ENCODE assay signal across 7 mouse cellular contexts in the genomic region with DNA sequence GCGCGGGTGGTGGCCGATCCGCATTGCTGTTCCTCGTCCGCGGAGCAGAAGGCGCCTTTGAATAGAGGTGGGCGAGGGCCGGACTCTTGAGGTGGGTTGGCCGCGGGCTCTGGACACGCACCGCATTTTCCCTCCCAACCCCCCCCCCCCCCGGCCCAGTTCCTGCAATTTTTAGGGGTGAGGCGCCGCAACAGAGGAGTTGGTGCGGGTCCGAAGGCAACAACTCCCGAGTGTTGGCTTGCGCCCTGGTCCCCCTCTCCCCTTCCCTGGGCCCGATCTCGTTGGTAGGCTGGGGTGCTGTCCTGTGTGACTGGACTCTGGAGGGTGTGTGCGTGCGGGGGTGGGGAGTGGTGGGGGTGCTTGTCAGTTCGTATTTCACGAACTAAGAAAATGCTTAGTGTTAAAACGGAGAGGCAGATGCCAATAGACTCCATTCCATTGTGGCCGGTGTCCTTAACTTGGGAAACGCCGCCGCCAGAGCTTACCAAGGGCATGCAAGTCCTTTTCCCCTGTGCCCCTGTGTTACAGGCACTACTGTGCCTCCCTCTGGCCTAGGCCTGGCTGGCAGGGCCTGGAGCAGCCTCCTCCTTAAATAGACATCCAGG. TPM values are rescaled to one million over a fixed set of nuclear protein-coding genes. Genes with fewer than 3 reads are reported as not detected.
DNase-seq lines count a peak whose midpoint lies in the region; ATAC-seq and TF ChIP-seq lines count a peak whose summit lies in the region.

No protein-coding gene starts in this region.

- H3K27me3 ChIP-seq in forebrain, embryonic 13.5 days: no peaks in the 10 kb centered on the region
- H3K27me3 ChIP-seq in small intestine, adult 2 months (ENCODE audit: control insufficient read depth, insufficient read depth, low read length): no peaks in the 10 kb centered on the region

- TF ChIP-seq CTCF in small intestine, adult 2 months (IDR thresholded peaks at IDR 0.05; ENCODE audit: extremely low read depth, insufficient read length, insufficient replicate concordance, low read depth, low read length): no peak

- TF ChIP-seq POLR2A in small intestine, adult 2 months (IDR thresholded peaks at IDR 0.05; ENCODE audit: low read depth, low read length): 0 out of 2 replicates have a peak, but pooled peaks have one; percentile 29

- intact Hi-C loops in heart, postnatal 25 days (cut with DNase I): loop anchor here (5.0 kb wide), 3 partner anchors 49 to 129 kb away; a partner anchor contains a TSS

- H3K4me3 ChIP-seq in forebrain, embryonic 13.5 days: peak overlapping the region; percentile 97
- H3K4me3 ChIP-seq in small intestine, adult 2 months (ENCODE audit: low read depth, low read length): peak overlapping the region; percentile 96

- ATAC-seq in forebrain, embryonic 13.5 days: peak; percentile 46; the same call in 1 of the 2 replicates
- peak; percentile 26 for ATAC-seq in megakaryocyte progenitor cell, adult 5-6 weeks (replicated peaks; ENCODE audit: poor library complexity)

- H3K4me2 ChIP-seq in forebrain, embryonic 13.5 days: peak overlapping the region; percentile 90

- under 1% methylated on average over 31 of the region's 32 CpGs for WGBS in forebrain, embryonic 13.5 days
- WGBS in small intestine, adult 2 months: 4% methylated on average over 32 of the region's 32 CpGs

- H3K36me3 ChIP-seq in forebrain, embryonic 13.5 days (ENCODE audit: poor library complexity, severe bottlenecking): 0 out of 2 replicates have a peak, but pooled peaks cover 7% of the 10 kb centered on the region
- no peaks in the 10 kb centered on the region for H3K36me3 ChIP-seq in small intestine, adult 2 months (ENCODE audit: control insufficient read depth, insufficient read depth, low read length)

- peaks cover 33% of the 10 kb centered on the region for H3K4me1 ChIP-seq in forebrain, embryonic 13.5 days
- peaks cover 6% of the 10 kb centered on the region; the same call in 1 of the 2 replicates for H3K4me1 ChIP-seq in small intestine, adult 2 months (ENCODE audit: control insufficient read depth, insufficient read depth, insufficient read length, low read length)

- H3K9me3 ChIP-seq in forebrain, embryonic 13.5 days (replicated peaks): no peaks in the 10 kb centered on the region

- peak overlapping the region; percentile 97 for H3K27ac ChIP-seq in forebrain, embryonic 13.5 days
- peak overlapping the region; percentile 64 for H3K27ac ChIP-seq in small intestine, adult 2 months (ENCODE audit: insufficient read depth, low read depth, low read length)

- peak overlapping the region; percentile 98 for H3K9ac ChIP-seq in forebrain, embryonic 13.5 days

- peak; percentile 79 for DNase-seq in MN1 (ENCODE audit: low spot score)
- DNase-seq in brain, adult 2 months (ENCODE audit: low read depth, low spot score): peak; percentile 71
- DNase-seq in heart, postnatal 25 days (ENCODE audit: low spot score): peak; percentile 17
- peak; percentile 20 to 34 for DNase-seq in layer of hippocampus, postnatal 36 days

RNA-seq across cellular contexts. Expression of a gene that starts 1.9 kb away (rescaled TPM):
- polyA plus RNA-seq in forebrain, embryonic 13.5 days (2015; fragmentation: Nextera tagmentation; extraction: Ambion mirVana): 57.2 and 60.8 TPM in 2 replicates
- total RNA-seq in heart, postnatal 25 days (2021): 100 to 1,000 TPM; 148 to 159 TPM
- 100 to 1,000 TPM; 184 to 240 TPM for total RNA-seq in layer of hippocampus, postnatal 36 days (2021)
- 67.4 and 85.0 TPM in 2 replicates for total RNA-seq in megakaryocyte progenitor cell, adult 5-6 weeks (2015)
- total RNA-seq in megakaryocyte progenitor cell, adult 5-6 weeks (2017): 30.1 and 49.8 TPM in 2 replicates
- 68.5 and 108 TPM in 2 replicates for polyA plus RNA-seq in small intestine, adult 2 months (2012; rRNA removed)

RNA-seq across cellular contexts. Expression of a gene that starts 52.7 kb away (rescaled TPM):
- polyA plus RNA-seq in forebrain, embryonic 13.5 days (2015; fragmentation: Nextera tagmentation; extraction: Ambion mirVana): 40.9 and 42.7 TPM in 2 replicates
- 10 to 100 TPM; 26.7 to 27.0 TPM for total RNA-seq in heart, postnatal 25 days (2021)
- total RNA-seq in layer of hippocampus, postnatal 36 days (2021): 10 to 100 TPM; 63.6 to 65.5 TPM
- total RNA-seq in megakaryocyte progenitor cell, adult 5-6 weeks (2015): 18.2 and 26.3 TPM in 2 replicates
- 42.6 and 51.3 TPM in 2 replicates for total RNA-seq in megakaryocyte progenitor cell, adult 5-6 weeks (2017)
- polyA plus RNA-seq in small intestine, adult 2 months (2012; rRNA removed): 8.4 and 17.4 TPM in 2 replicates

RNA-seq across cellular contexts. Expression of a gene that starts 52.7 kb away (rescaled TPM):
- polyA plus RNA-seq in forebrain, embryonic 13.5 days (2015; fragmentation: Nextera tagmentation; extraction: Ambion mirVana): 0.87 and 1.8 TPM in 2 replicates
- total RNA-seq in heart, postnatal 25 days (2021): 10 to 100 TPM; 18.6 to 21.7 TPM
- 1 to 10 TPM; 3.7 to 4.1 TPM for total RNA-seq in layer of hippocampus, postnatal 36 days (2021)
- total RNA-seq in megakaryocyte progenitor cell, adult 5-6 weeks (2015): 2.2 and 3.0 TPM in 2 replicates
- total RNA-seq in megakaryocyte progenitor cell, adult 5-6 weeks (2017): 2.1 and 2.4 TPM in 2 replicates
- polyA plus RNA-seq in small intestine, adult 2 months (2012; rRNA removed): 3.4 and 4.1 TPM in 2 replicates

Comparison
In these comparisons a context has a peak if more than half of its experiments do, and no peak if none do; other contexts are left out.
1. Peak in every context shown above with its lines: DNase-seq, ATAC-seq, H3K4me3 ChIP-seq and H3K27ac ChIP-seq.
2. DNase-seq: peak in every context shown above with its lines; median percentile 79 in MN1; 71 in brain, adult 2 months; 27 in layer of hippocampus, postnatal 36 days; 17 in heart, postnatal 25 days.